Mouse (Mus musculus): ENCODE measurements at regions not wholly inside any gene's neighbourhood (a gene's known extent, or its start where the extent isn't known, plus 50 kb on each side); places are given as distances from the start of the nearest gene placed in this dataset.
"Not testable (repeated sequence)": the region's sequence is repeated elsewhere in the genome, so short reads cannot be mapped to it uniquely, and the experiment has no call there.

GRCm38 (mm10) chr10:119105279-119105881, 134.5 kb downstream of the Cand1 start:
- no peak for ATAC-seq (replicated peaks; ENCODE audit: insufficient number of reproducible peaks, low FRiP score, low TSS enrichment, poor library complexity, severe bottlenecking)

- ATAC-seq (replicated peaks; ENCODE audit: insufficient number of reproducible peaks, low FRiP score, low TSS enrichment, poor library complexity, severe bottlenecking), result no peak
These were observed 139.3 kb downstream of the Cand1 start for GRCm38 (mm10) chr10:119100511-119100910.

GRCm38 (mm10) chr10:119099092-119099792, 140.6 kb downstream of the Cand1 start:
- ATAC-seq (replicated peaks; ENCODE audit: insufficient number of reproducible peaks, low FRiP score, low TSS enrichment, poor library complexity, severe bottlenecking), result no peak

GRCm38 (mm10) chr10:119094166-119094565, 145.7 kb downstream of the Cand1 start:
- ATAC-seq (replicated peaks; ENCODE audit: insufficient number of reproducible peaks, low FRiP score, low TSS enrichment, poor library complexity, severe bottlenecking), result no peak

- no peak for ATAC-seq (replicated peaks; ENCODE audit: insufficient number of reproducible peaks, low FRiP score, low TSS enrichment, poor library complexity, severe bottlenecking)
These were observed 152.0 kb downstream of the Cand1 start for GRCm38 (mm10) chr10:119087886-119088285.

- ATAC-seq (replicated peaks; ENCODE audit: insufficient number of reproducible peaks, low FRiP score, low TSS enrichment, poor library complexity, severe bottlenecking), result no peak
These were observed 152.7 kb downstream of the Cand1 start for GRCm38 (mm10) chr10:119087071-119087665.

GRCm38 (mm10) chr10:119086450-119086849, 153.4 kb downstream of the Cand1 start:
- no peak for ATAC-seq (replicated peaks; ENCODE audit: insufficient number of reproducible peaks, low FRiP score, low TSS enrichment, poor library complexity, severe bottlenecking)

GRCm38 (mm10) chr10:119083431-119083830, 156.4 kb downstream of the Cand1 start:
- ATAC-seq (replicated peaks; ENCODE audit: insufficient number of reproducible peaks, low FRiP score, low TSS enrichment, poor library complexity, severe bottlenecking), result no peak

GRCm38 (mm10) chr10:119082861-119083260, 157.0 kb downstream of the Cand1 start:
- peak; percentile 65 for ATAC-seq (replicated peaks; ENCODE audit: insufficient number of reproducible peaks, low FRiP score, low TSS enrichment, poor library complexity, severe bottlenecking)

- ATAC-seq (replicated peaks; ENCODE audit: insufficient number of reproducible peaks, low FRiP score, low TSS enrichment, poor library complexity, severe bottlenecking), result not testable (repeated sequence)
These were observed 158.1 kb downstream of the Cand1 start for GRCm38 (mm10) chr10:119081766-119082165.

- no peak for ATAC-seq (replicated peaks; ENCODE audit: insufficient number of reproducible peaks, low FRiP score, low TSS enrichment, poor library complexity, severe bottlenecking)
These were observed 163.7 kb downstream of the Cand1 start for GRCm38 (mm10) chr10:119076100-119076566.

- ATAC-seq (replicated peaks; ENCODE audit: insufficient number of reproducible peaks, low FRiP score, low TSS enrichment, poor library complexity, severe bottlenecking), result no peak
These were observed 165.0 kb downstream of the Cand1 start for GRCm38 (mm10) chr10:119074887-119075286.

- no peak for ATAC-seq (replicated peaks; ENCODE audit: insufficient number of reproducible peaks, low FRiP score, low TSS enrichment, poor library complexity, severe bottlenecking)
These were observed 165.9 kb downstream of the Cand1 start for GRCm38 (mm10) chr10:119073991-119074390.

GRCm38 (mm10) chr10:119069410-119069809, 170.4 kb downstream of the Cand1 start:
- ATAC-seq (replicated peaks; ENCODE audit: insufficient number of reproducible peaks, low FRiP score, low TSS enrichment, poor library complexity, severe bottlenecking), result no peak

GRCm38 (mm10) chr10:119067838-119068237, 172.0 kb downstream of the Cand1 start:
- ATAC-seq (replicated peaks; ENCODE audit: insufficient number of reproducible peaks, low FRiP score, low TSS enrichment, poor library complexity, severe bottlenecking), result no peak

GRCm38 (mm10) chr10:119067366-119067765, 172.5 kb downstream of the Cand1 start:
- no peak for ATAC-seq (replicated peaks; ENCODE audit: insufficient number of reproducible peaks, low FRiP score, low TSS enrichment, poor library complexity, severe bottlenecking)

GRCm38 (mm10) chr10:119065974-119066373, 173.9 kb downstream of the Cand1 start:
- ATAC-seq (replicated peaks; ENCODE audit: insufficient number of reproducible peaks, low FRiP score, low TSS enrichment, poor library complexity, severe bottlenecking), result no peak

- no peak for ATAC-seq (replicated peaks; ENCODE audit: insufficient number of reproducible peaks, low FRiP score, low TSS enrichment, poor library complexity, severe bottlenecking)
These were observed 174.6 kb downstream of the Cand1 start for GRCm38 (mm10) chr10:119065133-119065817.

- no peak for ATAC-seq (replicated peaks; ENCODE audit: insufficient number of reproducible peaks, low FRiP score, low TSS enrichment, poor library complexity, severe bottlenecking)
These were observed 175.6 kb downstream of the Cand1 start for GRCm38 (mm10) chr10:119064218-119064617.
